In genomic region chr11:101891451-101891850, GRCm38 (mm10) we compare ENCODE assay signal across 9 mouse cellular contexts. TPM values are rescaled to one million over a fixed set of nuclear protein-coding genes. Genes with fewer than 3 reads are reported as not detected.
DNase-seq lines count a peak whose midpoint lies in the region; ATAC-seq lines count a peak whose summit lies in the region.
"Had no signal": no experiment of that assay in that cellular context is flagged by ENCODE, and none has a peak within 500 bp of the region (broad histone marks: within the 10 kb centered on the region; RNA-seq: fewer than 3 reads in every experiment).

No protein-coding gene starts in this region.

- H3K9ac ChIP-seq in embryonic facial prominence, embryonic 13.5 days = no peak overlapping the region

- intact Hi-C loops in left cerebral cortex, postnatal 4 days (cut with DNase I) = no loop called here
- intact Hi-C loops in left cerebral cortex, postnatal 36 days (cut with DNase I) = no loop called here

- peaks cover 30% of the 10 kb centered on the region for H3K27me3 ChIP-seq in embryonic facial prominence, embryonic 13.5 days

- peaks cover 58% of the 10 kb centered on the region for H3K4me1 ChIP-seq in embryonic facial prominence, embryonic 13.5 days

- peak; percentile 64 to 78 for DNase-seq in cerebellum, postnatal 10 days
- DNase-seq in cerebellum, adult 9-10 months = no peak
- peak; percentile 50 for DNase-seq in left cerebral cortex, postnatal 4 days
- no peak for DNase-seq in left cerebral cortex, postnatal 36 days (ENCODE audit: low spot score in 2 of 2)
- peak; percentile 34 to 46 for DNase-seq in kidney, postnatal 25 days
- DNase-seq in spleen, postnatal 4 days (ENCODE audit: low spot score in 2 of 2) = no peak
- DNase-seq in urinary bladder, adult 18-20 months (ENCODE audit: low spot score in 2 of 2) = no peak
- DNase-seq: layer of hippocampus, adult 9-11 months had no signal

- H3K4me3 ChIP-seq in embryonic facial prominence, embryonic 13.5 days = no peak overlapping the region

- no peak overlapping the region for H3K27ac ChIP-seq in embryonic facial prominence, embryonic 13.5 days

- no peak for ATAC-seq in embryonic facial prominence, embryonic 13.5 days (ENCODE audit: insufficient number of reproducible peaks, insufficient read depth, low FRiP score, low TSS enrichment, low read depth)

- H3K9me3 ChIP-seq in embryonic facial prominence, embryonic 13.5 days = no peaks in the 10 kb centered on the region

- peak overlapping the region; percentile 34 for H3K4me2 ChIP-seq in embryonic facial prominence, embryonic 13.5 days

- WGBS in embryonic facial prominence, embryonic 13.5 days = 15% methylated on average over 11 of the region's 11 CpGs

- H3K36me3 ChIP-seq in embryonic facial prominence, embryonic 13.5 days = no peaks in the 10 kb centered on the region

RNA-seq across cellular contexts. Expression of gene Meox1, which starts 2.7 kb away (rescaled TPM):
- 1 to 10 TPM; 1.2 to 1.5 TPM for total RNA-seq in left cerebral cortex, postnatal 4 days (2021)
- under 1 TPM; 0.34 to 0.49 TPM for total RNA-seq in left cerebral cortex, postnatal 36 days (2021)
- 4.3 and 6.3 TPM in 2 replicates for polyA plus RNA-seq in embryonic facial prominence, embryonic 13.5 days (2015; fragmentation: Nextera tagmentation; extraction: Ambion mirVana)

Comparison
In these comparisons a context has a peak if more than half of its experiments do, and no peak if none do; other contexts are left out.
1. DNase-seq: peak in cerebellum, postnatal 10 days (2 of 2), left cerebral cortex, postnatal 4 days (single experiment) and kidney, postnatal 25 days (2 of 2); none in cerebellum, adult 9-10 months (single experiment), left cerebral cortex, postnatal 36 days (0 of 2), spleen, postnatal 4 days (0 of 2) and urinary bladder, adult 18-20 months (0 of 2).